Mouse (Mus musculus): ENCODE results near the gene Slc35d1.
A peak's percentile ranks its signal among the peaks of the same experiment; 100 is the strongest.

Slc35d1 gene

DNA sequence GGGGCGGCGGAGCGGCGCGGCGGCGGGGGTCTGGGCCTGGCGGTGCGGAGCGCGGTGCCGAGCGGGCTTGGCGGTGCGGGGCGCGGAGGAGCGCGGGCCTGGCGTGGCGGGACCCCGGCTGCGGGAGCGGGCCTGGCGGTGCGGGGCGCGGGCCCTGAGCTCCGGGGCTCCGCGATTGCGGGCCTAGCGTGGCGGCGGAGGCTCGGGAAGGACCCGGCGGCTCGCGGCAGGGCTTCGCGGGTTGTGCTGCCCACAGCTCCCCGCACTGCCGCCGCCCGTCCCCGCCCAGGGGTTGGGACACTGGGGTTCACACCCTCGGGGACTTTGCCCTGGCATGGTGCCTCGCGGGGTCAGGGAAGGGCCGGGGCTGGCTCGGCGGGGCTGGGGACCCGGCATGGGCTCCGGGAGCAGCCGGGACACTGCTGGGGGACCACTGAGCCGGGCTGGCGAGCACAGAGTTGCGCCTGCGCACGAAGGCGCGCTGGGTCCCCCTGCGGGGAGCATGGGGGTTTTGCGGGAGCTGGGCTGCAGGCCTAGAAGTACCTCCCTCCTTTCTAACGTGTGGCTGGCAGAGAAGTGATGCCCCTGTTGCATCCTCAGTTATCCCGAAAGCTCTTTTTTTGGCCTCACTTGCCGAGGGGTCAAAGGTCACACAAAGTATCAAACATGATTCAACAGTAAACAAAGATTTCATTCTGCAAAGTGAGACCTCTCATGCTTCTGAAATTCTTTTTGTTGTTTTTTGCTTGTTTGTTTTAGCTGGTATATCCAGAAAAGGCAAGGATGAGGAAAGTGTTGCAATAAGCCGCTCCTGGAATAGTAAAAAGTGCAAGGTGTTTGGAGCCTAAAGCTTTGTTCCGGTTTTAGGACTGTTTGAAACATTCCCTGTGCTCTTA, at the start of gene Slc35d1:
TSS of gene Slc35d1 (minus strand) at position 240 of the 896 bp plus-strand sequence.
- DNase-seq (ENCODE audit: low spot score), result peak; percentile 85

DNA sequence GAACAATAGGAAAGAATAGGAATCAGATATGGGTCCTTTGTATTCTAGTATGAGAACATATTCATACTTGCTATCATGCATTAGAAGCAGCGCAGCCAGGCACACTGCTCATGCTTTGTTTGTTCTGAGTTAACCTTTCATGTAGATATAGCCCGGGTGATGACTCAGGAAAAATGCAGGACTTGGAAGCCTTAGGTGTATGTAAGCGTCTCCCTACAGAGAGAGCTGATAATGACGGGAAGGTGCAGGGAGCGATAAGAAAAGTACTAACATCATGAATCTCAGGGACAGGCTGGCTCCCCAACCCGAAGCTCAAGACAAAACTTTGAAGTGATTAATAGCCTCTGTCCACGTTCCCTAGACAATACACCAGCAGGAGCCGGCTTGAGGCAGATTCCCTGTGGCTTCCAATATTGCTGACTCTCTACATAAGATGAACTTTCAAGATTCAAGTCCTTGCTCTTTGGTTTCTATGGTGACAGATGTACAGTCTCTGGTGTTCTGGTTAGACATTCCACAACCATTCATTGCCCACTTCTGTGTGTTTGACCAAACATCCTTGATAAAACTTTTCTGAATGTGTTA, 48.9 kb upstream of the Slc35d1 start:
- no peak for DNase-seq (ENCODE audit: low spot score)

DNA sequence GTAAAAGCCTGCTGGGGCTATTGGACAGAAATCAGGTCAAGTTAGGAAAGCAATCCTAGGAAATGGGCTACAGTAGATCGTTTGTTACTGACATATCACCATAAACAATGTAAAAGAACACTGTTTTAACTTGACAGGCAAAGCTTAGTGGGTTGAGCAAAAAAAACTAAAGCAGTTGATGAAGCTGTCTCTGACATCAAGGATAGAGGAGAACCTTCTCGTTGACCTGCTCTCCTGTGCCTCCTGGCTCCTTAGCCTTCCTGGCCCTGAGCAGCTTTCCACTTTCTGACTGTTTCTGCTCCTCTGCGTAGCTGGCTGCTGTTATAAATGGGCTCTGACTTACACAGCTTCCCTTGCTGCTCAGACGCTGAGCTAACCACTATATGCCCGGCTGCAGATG, 48.4 kb upstream of the Slc35d1 start:
- no peak for DNase-seq (ENCODE audit: low spot score)

- DNase-seq (ENCODE audit: low spot score), result no peak
Observed at GRCm38 (mm10) chr4:103258817-103259216, 43.9 kb upstream of the Slc35d1 start.

- no peak for DNase-seq (ENCODE audit: low spot score)
Observed at GRCm38 (mm10) chr4:103253846-103254245, 38.9 kb upstream of the Slc35d1 start.

DNA sequence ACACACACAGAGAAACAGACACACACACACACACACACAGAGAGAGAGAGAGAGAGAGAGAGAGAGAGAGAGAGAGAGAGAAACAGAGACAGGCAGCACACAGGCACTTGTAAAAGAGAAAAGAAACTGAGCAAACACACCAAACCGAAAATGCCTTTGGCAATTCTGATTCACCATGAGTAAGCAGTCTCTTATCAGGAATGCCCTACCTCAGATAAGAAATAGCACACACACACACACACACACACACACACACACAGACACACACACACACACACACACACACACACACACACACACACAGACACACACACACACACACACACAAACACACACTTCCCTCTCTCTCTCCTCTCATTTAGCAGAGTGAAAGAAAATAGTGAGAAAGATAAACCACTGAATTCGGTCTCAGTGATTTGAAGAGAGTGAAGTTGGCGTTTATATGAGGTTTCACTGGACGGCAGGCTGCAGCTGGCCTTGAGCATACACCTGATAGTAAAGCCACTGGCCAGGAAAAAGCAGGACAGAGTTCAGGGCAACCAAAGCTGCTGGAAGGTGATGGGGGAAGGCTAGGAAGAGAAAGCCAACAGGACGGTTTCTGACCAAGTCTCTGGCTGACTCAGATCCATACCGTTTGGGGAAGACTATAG, 34.6 kb upstream of the Slc35d1 start:
- no peak for DNase-seq (ENCODE audit: low spot score)

GRCm38 (mm10) chr4:103247813-103248212, 32.8 kb upstream of the Slc35d1 start:
- DNase-seq (ENCODE audit: low spot score), result no peak

DNA sequence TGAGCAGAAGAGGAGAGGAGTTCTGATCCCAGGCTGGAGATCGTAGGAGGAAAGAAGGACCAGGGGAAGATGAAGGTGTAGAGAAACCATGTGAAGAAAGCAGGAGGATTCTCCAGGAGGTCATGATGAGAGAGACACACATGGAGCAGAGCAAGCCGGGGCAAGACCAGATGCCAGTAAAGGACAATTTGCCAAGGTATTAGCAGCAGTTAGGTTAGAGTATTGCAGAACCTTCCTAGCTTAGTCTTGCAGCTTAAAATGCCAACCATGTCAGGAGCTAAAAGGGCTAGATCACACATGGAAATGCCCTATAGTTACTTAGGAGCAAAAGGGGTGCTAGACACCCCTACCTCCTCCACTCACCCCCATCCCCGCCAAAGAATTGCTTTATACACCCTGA, 32.3 kb upstream of the Slc35d1 start:
- no peak for DNase-seq (ENCODE audit: low spot score)

DNA sequence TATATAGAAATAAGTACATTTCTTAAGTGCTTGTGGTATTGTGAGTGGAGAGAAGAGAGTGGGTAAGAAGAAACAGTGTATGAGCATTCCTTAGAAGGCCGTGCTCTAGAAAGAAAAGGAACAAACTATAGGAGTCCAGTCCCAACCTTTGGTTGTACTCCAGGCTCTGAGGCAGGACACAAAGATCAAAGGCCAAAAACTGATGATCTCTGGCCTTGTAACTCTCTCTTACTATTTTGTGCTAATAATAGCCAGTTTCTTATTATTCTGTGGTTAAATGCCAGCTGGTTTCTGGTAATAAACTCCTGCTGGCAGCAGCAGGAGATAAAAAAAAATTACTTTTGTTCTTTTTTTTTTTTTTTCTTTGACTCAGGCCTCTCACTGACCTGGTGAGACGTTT, 17.2 kb upstream of the Slc35d1 start:
- DNase-seq (ENCODE audit: low spot score), result no peak

- no peak for DNase-seq (ENCODE audit: low spot score)
Observed at GRCm38 (mm10) chr4:103222854-103223253, 7.9 kb upstream of the Slc35d1 start.

- no peak for DNase-seq (ENCODE audit: low spot score)
Observed at GRCm38 (mm10) chr4:103221789-103222188, 6.8 kb upstream of the Slc35d1 start.

GRCm38 (mm10) chr4:103219011-103219410, 4.0 kb upstream of the Slc35d1 start:
- no peak for DNase-seq (ENCODE audit: low spot score)

DNA sequence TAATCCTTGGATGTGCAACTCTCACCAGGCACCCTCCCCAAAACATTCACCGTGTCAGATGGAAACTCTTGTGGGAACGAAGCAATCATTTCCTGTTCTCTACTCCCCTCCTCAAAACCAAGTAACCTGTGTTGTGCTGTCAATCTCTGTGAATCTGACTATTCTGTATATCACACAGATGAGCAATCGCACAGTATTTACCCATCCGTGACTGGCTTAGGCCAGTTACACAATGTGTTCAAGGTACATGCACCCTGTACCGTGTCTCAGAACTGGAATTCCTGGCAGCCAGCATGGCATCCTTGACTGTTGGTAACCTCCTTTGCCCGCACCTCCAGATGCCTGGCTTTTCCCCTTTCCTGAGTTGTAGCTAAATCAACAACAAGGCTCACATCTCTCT, 1.1 kb upstream of the Slc35d1 start:
- DNase-seq (ENCODE audit: low spot score), result no peak

DNA sequence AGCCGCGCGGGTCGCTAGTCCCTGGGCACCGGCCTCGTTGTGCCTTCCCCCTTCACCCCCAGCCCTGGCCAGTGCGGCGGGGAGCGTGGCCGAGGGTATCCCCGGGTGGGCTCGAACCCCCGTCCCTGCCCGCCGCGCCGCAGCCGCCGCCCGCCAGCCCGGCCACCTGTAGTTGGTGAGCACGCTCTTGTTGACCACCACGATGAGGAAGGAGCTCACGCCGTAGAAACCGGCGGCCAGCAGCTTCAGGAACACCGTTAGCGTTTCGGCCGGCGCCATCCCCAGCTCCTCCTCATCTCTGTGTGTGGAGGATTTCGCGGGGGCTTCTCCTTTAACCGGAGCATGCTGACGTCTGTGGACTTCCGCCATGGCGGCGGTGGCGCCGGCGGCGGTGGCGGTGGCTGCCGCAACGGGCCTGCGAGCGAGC, 453 bp downstream of the Slc35d1 start:
- DNase-seq (ENCODE audit: low spot score), result peak; percentile 70

GRCm38 (mm10) chr4:103213859-103214497, 986 bp downstream of the Slc35d1 start:
- peak; percentile 33 for DNase-seq (ENCODE audit: low spot score)

- no peak for DNase-seq (ENCODE audit: low spot score)
Observed at GRCm38 (mm10) chr4:103208553-103208952, 6.4 kb downstream of the Slc35d1 start.

- DNase-seq (ENCODE audit: low spot score), result no peak
Observed at GRCm38 (mm10) chr4:103203646-103204045, 11.3 kb downstream of the Slc35d1 start.

- DNase-seq (ENCODE audit: low spot score), result no peak
Observed at GRCm38 (mm10) chr4:103200046-103200445, 14.9 kb downstream of the Slc35d1 start.

- DNase-seq (ENCODE audit: low spot score), result no peak
Observed at GRCm38 (mm10) chr4:103199086-103199485, 15.9 kb downstream of the Slc35d1 start.

DNA sequence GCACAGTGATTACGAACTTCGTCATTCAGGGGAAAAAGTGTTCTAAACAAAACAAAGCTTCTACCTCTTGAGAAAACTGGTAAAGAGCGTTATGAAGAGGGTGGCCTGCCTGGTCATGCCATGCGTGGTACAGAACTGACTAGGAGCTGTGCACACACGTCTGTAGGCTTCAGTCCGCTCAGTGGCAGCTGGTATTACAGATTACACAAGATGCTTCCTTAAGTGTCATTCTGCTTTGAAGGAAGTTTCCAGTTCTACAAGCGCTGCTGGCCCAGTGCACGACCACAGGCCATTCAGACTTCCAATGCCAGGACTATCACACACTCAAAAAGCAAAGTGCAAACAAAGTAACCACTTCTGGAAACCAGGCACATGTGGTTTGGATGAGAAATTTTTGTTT, 17.6 kb downstream of the Slc35d1 start:
- no peak for DNase-seq (ENCODE audit: low spot score)

DNA sequence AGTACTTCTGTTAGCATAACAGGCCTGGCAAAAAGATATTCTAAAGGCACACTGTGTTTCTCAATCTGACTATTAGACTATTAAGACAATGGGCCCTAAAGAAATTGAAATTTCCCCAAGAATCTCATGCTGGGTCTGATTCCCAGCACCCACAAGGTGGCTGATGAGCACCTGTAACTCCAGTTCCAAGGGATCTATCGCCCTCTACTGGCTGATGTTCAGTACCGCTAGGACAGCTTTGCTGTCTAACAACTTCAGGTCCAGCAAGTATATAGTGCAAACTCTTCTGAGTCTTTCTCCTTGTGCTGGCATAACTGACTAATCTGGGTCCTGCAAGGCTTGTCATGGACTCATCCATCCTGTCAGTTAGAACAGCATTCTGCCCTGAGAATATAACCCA, 22.5 kb downstream of the Slc35d1 start:
- no peak for DNase-seq (ENCODE audit: low spot score)

All from retina, embryonic 14.5 days (tissue).